Mouse (Mus musculus) mouse embryonic stem cell (cell line): ENCODE data around the gene Gm8237.
"Not testable (repeated sequence)": the region's sequence is repeated elsewhere in the genome, so short reads cannot be mapped to it uniquely, and the experiment has no call there.

Experiments used
- in situ Hi-C, 2 experiments: fragments of 300-500 bp; cut with MboI; formaldehyde crosslinking; loops; 1 replicate in 1 of 2; 3 replicates in 1 of 2; pipeline ENCODE4 v1.14.3; 2019 to 2020; ENCODE audit warnings: low sequenced_read_pairs in 2 of 2, low pct_unique_long_range_greater_than_20kb in 1 of 2, mixed read lengths in 1 of 2; ENCODE audit not compliant: unreplicated experiment in 1 of 2

The Gm8237 gene

GRCm38 (mm10) chr14:5880241-5880640 is at the start of gene Gm8237:
Gm8237 (minus strand) TSS chr14:5880382.
- in situ Hi-C loops: not testable (repeated sequence)

GRCm38 (mm10) chr14:5923276-5923675 is 43.1 kb upstream of the Gm8237 start:
- in situ Hi-C loops: not testable (repeated sequence)

- in situ Hi-C loops: not testable (repeated sequence)
These were observed 38.3 kb upstream of the Gm8237 start for GRCm38 (mm10) chr14:5918330-5918942.

- in situ Hi-C loops: not testable (repeated sequence)
These were observed 33.5 kb upstream of the Gm8237 start for GRCm38 (mm10) chr14:5913701-5914100.

- in situ Hi-C loops: not testable (repeated sequence)
These were observed 391 bp downstream of the Gm8237 start for GRCm38 (mm10) chr14:5879791-5880190.

- in situ Hi-C loops: not testable (repeated sequence)
These were observed 1.0 kb downstream of the Gm8237 start for GRCm38 (mm10) chr14:5879136-5879535.

GRCm38 (mm10) chr14:5855911-5856310 is 24.3 kb downstream of the Gm8237 start:
- in situ Hi-C loops: not testable (repeated sequence)

- in situ Hi-C loops: not testable (repeated sequence)
These were observed 50.0 kb downstream of the Gm8237 start, which contains the start of gene Gm3424 for GRCm38 (mm10) chr14:5830229-5830628. Gm3424 (minus strand) TSS chr14:5830329.

GRCm38 (mm10) chr14:5812699-5813356 is 67.4 kb downstream of the Gm8237 start:
- in situ Hi-C loops: not testable (repeated sequence)
